Mouse (Mus musculus) colon, adult 2 months (tissue): ENCODE data around the gene Spata31d1c. TPM values are rescaled to one million over a fixed set of nuclear protein-coding genes. Genes with fewer than 3 reads are reported as not detected.

Source experiments
- polyA plus RNA-seq: library from polyadenylated mRNA; depleted of rRNA; stranded (reverse); fragments of >200 nt; gene quantifications from 2 replicates; pipeline ENCODE4 v1.2.3, GENCODE M21; 2012; rRNA removed

The Spata31d1c gene
- not detected in 2 replicates for polyA plus RNA-seq

DNA sequence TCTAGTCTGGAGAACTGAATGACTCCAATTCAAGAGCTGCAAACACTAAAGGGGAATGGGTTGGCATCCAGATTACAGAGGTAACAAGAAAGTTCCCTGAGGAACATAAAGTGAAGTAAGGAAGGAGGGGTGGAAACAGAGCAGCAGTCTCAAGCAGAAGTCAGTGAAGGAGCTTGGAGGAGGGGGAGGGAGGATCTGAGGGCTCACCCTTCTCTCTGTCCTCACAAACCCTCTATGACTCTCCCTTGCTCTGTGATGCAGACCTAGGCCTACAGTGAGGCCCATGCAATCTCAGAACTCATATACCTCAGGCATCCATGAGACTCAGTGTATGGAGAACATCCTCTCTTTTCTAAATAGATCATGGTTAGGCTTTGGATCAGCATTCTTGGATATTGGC is at the start of gene Spata31d1c:
Spata31d1c (plus strand) TSS at position 301 of the 400 bp plus-strand sequence.

DNA sequence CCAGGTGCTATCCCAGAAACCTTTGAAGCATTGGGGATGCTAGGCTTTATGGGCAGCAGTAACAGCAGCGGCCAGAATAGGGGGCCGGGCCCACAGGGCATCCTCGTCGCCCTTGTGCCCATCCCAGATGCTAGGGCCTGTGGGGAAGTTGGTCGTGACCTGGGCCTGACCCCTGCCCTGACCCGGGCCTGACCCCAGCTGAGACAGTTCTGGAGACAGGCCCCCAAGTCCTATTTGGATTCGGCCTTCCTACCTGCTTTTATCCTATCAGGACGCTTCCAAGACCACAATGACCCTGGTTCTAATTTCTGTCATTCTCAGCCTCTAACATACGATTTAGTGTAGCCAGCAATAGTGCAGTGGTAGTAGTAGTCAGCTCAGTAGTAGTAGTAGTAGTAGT is 19.8 kb downstream of the Spata31d1c start, which contains the start of gene Prss47:
Prss47 (minus strand) TSS at position 101 of the 400 bp plus-strand sequence.

Other genes starting within 250 kb of the Spata31d1c start
- 0.17 and 0.23 TPM in 2 replicates for gene Cntnap3, start 129.1 kb upstream of the Spata31d1c start, polyA plus RNA-seq
- gene Spata31, start 115.7 kb upstream of the Spata31d1c start, polyA plus RNA-seq: not detected in 2 replicates
- not detected in 2 replicates for gene Prss47, start 19.7 kb downstream of the Spata31d1c start, polyA plus RNA-seq
- 21.1 and 23.9 TPM in 2 replicates for gene Mfsd14b, start 79.9 kb downstream of the Spata31d1c start, polyA plus RNA-seq
- not detected in 2 replicates for gene Olfr465-ps1, start 105.0 kb downstream of the Spata31d1c start, polyA plus RNA-seq
- not detected in 2 replicates for gene Olfr466, start 117.2 kb downstream of the Spata31d1c start, polyA plus RNA-seq
- gene Nlrp4f, start 172.9 kb downstream of the Spata31d1c start, polyA plus RNA-seq: not detected in 2 replicates
- 0.09 TPM in 1 of 2 replicates, not detected in the other for gene Gm10775, start 226.5 kb downstream of the Spata31d1c start, polyA plus RNA-seq
- 9.2 and 11.9 TPM in 2 replicates for gene Zfp369, start 245.8 kb downstream of the Spata31d1c start, polyA plus RNA-seq